Mouse (Mus musculus) hindbrain, embryonic 16.5 days (tissue): ENCODE results near the gene Rab26. TPM values are rescaled to one million over a fixed set of nuclear protein-coding genes. Genes with fewer than 3 reads are reported as not detected.

Experiments used
- ATAC-seq: fragments of 200-750 bp; cut with Nextera tagmentation; 2 replicates; pipeline ENCODE4 v1.8.0; 2017; ENCODE audit warnings: moderate TSS enrichment, moderate library complexity
- H3K27ac ChIP-seq: fragments of 300-500 bp; sonication (generic); 2 replicates; pipeline ENCODE4 v1.5.1; 2014; ENCODE audit warnings: low read depth, mild to moderate bottlenecking, control low read depth, low read length, moderate library complexity
- H3K27me3 ChIP-seq: fragments of 300-500 bp; sonication (generic); replicated peaks from 2 replicates; pipeline ENCODE4 v1.6.1; 2014; ENCODE audit warnings: low read length; ENCODE audit not compliant: control insufficient read depth, insufficient read depth
- H3K36me3 ChIP-seq: fragments of 300-500 bp; sonication (generic); 2 replicates; pipeline ENCODE4 v1.6.1; 2014; ENCODE audit warnings: mild to moderate bottlenecking, low read length, moderate library complexity, mixed read lengths; ENCODE audit not compliant: control insufficient read depth, insufficient read depth
- H3K4me1 ChIP-seq: fragments of 300-500 bp; sonication (generic); 2 replicates; pipeline ENCODE4 v1.6.1; 2014; ENCODE audit warnings: low read depth, low read length; ENCODE audit not compliant: control insufficient read depth, insufficient read depth
- H3K4me2 ChIP-seq: fragments of 300-500 bp; sonication (generic); 2 replicates; pipeline ENCODE4 v1.6.1; 2014; ENCODE audit warnings: mild to moderate bottlenecking, low read length, control low read depth, moderate library complexity
- H3K4me3 ChIP-seq: fragments of 300-500 bp; sonication (generic); 2 replicates; pipeline ENCODE4 v1.5.1; 2014; ENCODE audit warnings: mild to moderate bottlenecking, low read length, control low read depth, moderate library complexity
- H3K9ac ChIP-seq: fragments of 300-500 bp; sonication (generic); 2 replicates; pipeline ENCODE4 v1.6.1; 2014; ENCODE audit warnings: low read depth, mild to moderate bottlenecking, control low read depth, low read length, moderate library complexity
- H3K9me3 ChIP-seq: fragments of 300-500 bp; sonication (generic); 2 replicates; pipeline ENCODE4 v1.6.1; 2014; ENCODE audit warnings: mild to moderate bottlenecking, low read length, moderate library complexity; ENCODE audit not compliant: control insufficient read depth
- WGBS: fragments of 180-500 bp; shearing (Covaris S2); extraction: QIAGEN DNeasy Blood & Tissue Kit; methylation state at CpG from one replicate; pipeline ENCODE4 v1.1.7; 2014; 5-methylcytosine and 5-hydroxymethylcytosine counted together
- polyA plus RNA-seq: library from polyadenylated mRNA; unstranded; fragments of >200 nt; fragmentation: Nextera tagmentation; extraction: Ambion mirVana; gene quantifications from 2 replicates; pipeline ENCODE4 v1.2.1, GENCODE M21; 2015

Rab26 gene
- polyA plus RNA-seq, 1 experiment from 2014 or later: 13.0 TPM

GRCm38 (mm10) chr17:24506332-24507070 is 27.5 kb downstream of the Rab26 start:
- WGBS: 33% methylated on average over 36 of the region's 36 CpGs
- Histone ChIP-seq H3K9ac (peak overlapping the region; percentile 29; the same call in 1 of the 2 replicates), H3K27ac (no peak overlapping the region), H3K4me1 (peaks cover 3% of the 10 kb centered on the region; the same call in 1 of the 2 replicates), H3K4me2 (peak overlapping the region; percentile 22; the same call in 1 of the 2 replicates), H3K27me3 (no peaks in the 10 kb centered on the region), H3K4me3 (no peak overlapping the region), H3K36me3 (peaks cover 51% of the 10 kb centered on the region), H3K9me3 (no peaks in the 10 kb centered on the region)
- ATAC-seq: peak; percentile 10; the same call in 1 of the 2 replicates

GRCm38 (mm10) chr17:24505286-24505955 is 28.6 kb downstream of the Rab26 start:
- H3K4me1 ChIP-seq: peaks cover 3% of the 10 kb centered on the region; the same call in 1 of the 2 replicates
- H3K9me3 ChIP-seq: no peaks in the 10 kb centered on the region
- H3K9ac ChIP-seq: no peak overlapping the region
- H3K4me3 ChIP-seq: no peak overlapping the region
- 83% methylated on average over 30 of the region's 30 CpGs for WGBS
- H3K36me3 ChIP-seq: peaks cover 58% of the 10 kb centered on the region
- ATAC-seq: no peak
- H3K27me3 ChIP-seq: no peaks in the 10 kb centered on the region
- H3K4me2 ChIP-seq: no peak overlapping the region
- H3K27ac ChIP-seq: no peak overlapping the region; the same call in 1 of the 2 replicates

- ATAC-seq: no peak
- no peak overlapping the region for H3K4me3 ChIP-seq
- no peaks in the 10 kb centered on the region for H3K27me3 ChIP-seq
- H3K9ac ChIP-seq: no peak overlapping the region
- H3K4me1 ChIP-seq: peaks cover 3% of the 10 kb centered on the region; the same call in 1 of the 2 replicates
- H3K36me3 ChIP-seq: peaks cover 66% of the 10 kb centered on the region
- no peak overlapping the region for H3K4me2 ChIP-seq
- WGBS: 93% methylated on average over 10 of the region's 10 CpGs
- no peak overlapping the region for H3K27ac ChIP-seq
- H3K9me3 ChIP-seq: no peaks in the 10 kb centered on the region
These were observed 29.9 kb downstream of the Rab26 start for GRCm38 (mm10) chr17:24504085-24504484.

- WGBS: 49% methylated on average over 11 of the region's 11 CpGs
These were observed 31.8 kb downstream of the Rab26 start for GRCm38 (mm10) chr17:24502208-24502607.

GRCm38 (mm10) chr17:24496026-24496425 is 38.0 kb downstream of the Rab26 start:
- H3K27ac ChIP-seq: no peak overlapping the region
- no peak for ATAC-seq
- peaks cover 5% of the 10 kb centered on the region for H3K4me1 ChIP-seq
- 88% methylated on average over 1 of the region's 1 CpGs for WGBS
- no peaks in the 10 kb centered on the region for H3K9me3 ChIP-seq
- no peaks in the 10 kb centered on the region for H3K27me3 ChIP-seq
- no peak overlapping the region for H3K9ac ChIP-seq
- H3K4me2 ChIP-seq: no peak overlapping the region
- H3K36me3 ChIP-seq: peaks cover 35% of the 10 kb centered on the region
- no peak overlapping the region for H3K4me3 ChIP-seq

More at GRCm38 (mm10) chr17:24502208-24502607, 31.8 kb downstream of the Rab26 start:
- Histone ChIP-seq H3K9ac (no peak overlapping the region), H3K36me3 (peaks cover 70% of the 10 kb centered on the region), H3K9me3 (no peaks in the 10 kb centered on the region), H3K27me3 (no peaks in the 10 kb centered on the region), H3K4me1 (peaks cover 3% of the 10 kb centered on the region; the same call in 1 of the 2 replicates), H3K4me2 (no peak overlapping the region), H3K27ac (no peak overlapping the region), H3K4me3 (no peak overlapping the region)
- no peak for ATAC-seq

- no peak overlapping the region for H3K4me2 ChIP-seq
- peak; percentile 11; the same call in 1 of the 2 replicates for ATAC-seq
- peak overlapping the region; percentile 9 for H3K27ac ChIP-seq
- WGBS: 79% methylated on average over 3 of the region's 3 CpGs
- peaks cover 11% of the 10 kb centered on the region for H3K4me1 ChIP-seq
- H3K9me3 ChIP-seq: no peaks in the 10 kb centered on the region
- no peak overlapping the region for H3K9ac ChIP-seq
- no peak overlapping the region for H3K4me3 ChIP-seq
- H3K36me3 ChIP-seq: peaks cover 29% of the 10 kb centered on the region
- H3K27me3 ChIP-seq: no peaks in the 10 kb centered on the region
These were observed 38.6 kb downstream of the Rab26 start for GRCm38 (mm10) chr17:24495443-24495842.

GRCm38 (mm10) chr17:24494627-24495335 is 39.2 kb downstream of the Rab26 start:
- Histone ChIP-seq H3K36me3 (peaks cover 26% of the 10 kb centered on the region), H3K4me3 (no peak overlapping the region), H3K4me2 (no peak overlapping the region), H3K27ac (peak overlapping the region; percentile 9), H3K4me1 (peaks cover 18% of the 10 kb centered on the region), H3K9me3 (no peaks in the 10 kb centered on the region), H3K27me3 (no peaks in the 10 kb centered on the region), H3K9ac (no peak overlapping the region)
- ATAC-seq: peak; percentile 82
- WGBS: 41% methylated on average over 2 of the region's 2 CpGs

GRCm38 (mm10) chr17:24490399-24490798 is 43.6 kb downstream of the Rab26 start:
- no peaks in the 10 kb centered on the region for H3K36me3 ChIP-seq
- no peak for ATAC-seq
- H3K4me2 ChIP-seq: peak overlapping the region; percentile 83
- peaks cover 28% of the 10 kb centered on the region for H3K4me1 ChIP-seq
- H3K4me3 ChIP-seq: peak overlapping the region; percentile 69
- peak overlapping the region; percentile 24; the same call in 1 of the 2 replicates for H3K9ac ChIP-seq
- no peaks in the 10 kb centered on the region for H3K9me3 ChIP-seq
- WGBS: 55% methylated on average over 4 of the region's 4 CpGs
- H3K27me3 ChIP-seq: no peaks in the 10 kb centered on the region
- H3K27ac ChIP-seq: peak overlapping the region; percentile 94; the same call in 1 of the 2 replicates
